Mouse (Mus musculus) testis, adult 2 months (tissue): ENCODE results near the gene Zscan4-ps3. TPM values are rescaled to one million over a fixed set of nuclear protein-coding genes. Genes with fewer than 3 reads are reported as not detected.
"Not testable (repeated sequence)": the region's sequence is repeated elsewhere in the genome, so short reads cannot be mapped to it uniquely, and the experiment has no call there.

Experiments
- H3K27ac ChIP-seq: fragments of 200-500 bp; 2 replicates; pipeline ENCODE4 v1.5.1; 2012; ENCODE audit warnings: low read depth, low read length; ENCODE audit not compliant: control insufficient read depth, insufficient read depth
- H3K27me3 ChIP-seq: fragments of 200-500 bp; 2 replicates; pipeline ENCODE4 v1.6.1; 2012; ENCODE audit warnings: mild to moderate bottlenecking, low read length, moderate library complexity; ENCODE audit not compliant: control insufficient read depth, insufficient read depth
- H3K36me3 ChIP-seq: fragments of 200-500 bp; 2 replicates; pipeline ENCODE4 v1.6.1; 2012; ENCODE audit warnings: mild to moderate bottlenecking, low read length; ENCODE audit not compliant: control insufficient read depth, insufficient read depth
- H3K4me1 ChIP-seq: fragments of 200-500 bp; 2 replicates; pipeline ENCODE4 v1.6.1; 2012; ENCODE audit warnings: low read length; ENCODE audit not compliant: control insufficient read depth, insufficient read depth
- H3K4me3 ChIP-seq: fragments of 200-500 bp; 2 replicates; pipeline ENCODE4 v1.5.1; 2012; ENCODE audit warnings: low read depth, mild to moderate bottlenecking, low read length, moderate library complexity, mixed read lengths; ENCODE audit not compliant: control insufficient read depth
- polyA plus RNA-seq: library from polyadenylated mRNA; depleted of rRNA; stranded (reverse); fragments of >200 nt; gene quantifications from 2 replicates; pipeline ENCODE4 v1.2.3, GENCODE M21; 2012; rRNA removed

The Zscan4-ps3 gene
- polyA plus RNA-seq = not detected in 2 replicates

DNA sequence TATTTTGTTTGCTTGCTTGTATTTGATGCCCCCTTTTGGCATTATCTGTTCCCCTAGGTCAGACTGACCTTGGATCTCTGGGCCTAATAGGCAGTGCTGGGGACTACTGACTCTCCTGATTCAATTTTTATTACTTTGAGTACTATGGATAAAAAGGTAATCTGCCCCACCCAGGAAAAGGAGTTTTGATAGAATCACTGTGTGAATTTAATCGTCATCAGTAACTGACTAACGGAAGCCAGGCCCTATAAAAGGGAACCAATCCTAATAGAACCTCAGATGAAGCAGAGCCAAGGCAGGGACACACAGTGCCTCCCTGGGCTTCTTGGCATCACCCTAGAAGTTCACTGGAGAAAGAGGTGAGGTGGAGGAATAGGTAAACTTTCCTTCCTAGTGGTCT, at the start of gene Zscan4-ps3:
Zscan4-ps3 (plus strand) TSS at position 301 of the 400 bp plus-strand sequence.
- not testable (repeated sequence) for H3K27me3 ChIP-seq, H3K36me3 ChIP-seq

GRCm38 (mm10) chr7:11617082-11617481, 8.0 kb downstream of the Zscan4-ps3 start:
- H3K27me3 ChIP-seq, H3K27ac ChIP-seq, H3K4me3 ChIP-seq, H3K4me1 ChIP-seq, H3K36me3 ChIP-seq: not testable (repeated sequence)

More for the DNA sequence above, at the start of gene Zscan4-ps3:
- H3K4me3 ChIP-seq, H3K4me1 ChIP-seq, H3K27ac ChIP-seq: not testable (repeated sequence)

Other genes starting within 250 kb of the Zscan4-ps3 start
- gene Zscan4f, start 211.4 kb upstream of the Zscan4-ps3 start, polyA plus RNA-seq = 0.06 TPM in 1 of 2 replicates, not detected in the other
- gene Zscan4-ps2, start 95.0 kb upstream of the Zscan4-ps3 start, polyA plus RNA-seq = 0.08 TPM in 1 of 2 replicates, not detected in the other
- 0.01 TPM in 1 of 2 replicates, not detected in the other for gene Vmn1r72, start 70.8 kb downstream of the Zscan4-ps3 start, polyA plus RNA-seq
- gene Vmn1r73, start 121.0 kb downstream of the Zscan4-ps3 start, polyA plus RNA-seq = not detected in 2 replicates
- not detected in 2 replicates for gene Vmn1r74, start 224.7 kb downstream of the Zscan4-ps3 start, polyA plus RNA-seq